Mouse (Mus musculus): Measurements from ENCODE around the gene Cep131. TPM values are rescaled to one million over a fixed set of nuclear protein-coding genes. Genes with fewer than 3 reads are reported as not detected.

The Cep131 gene
- polyA plus RNA-seq, 1 experiment from 2014 or later, result 53.2 TPM

- ATAC-seq (ENCODE audit: insufficient number of reproducible peaks, insufficient read depth, low FRiP score, low TSS enrichment, low read depth), result no peak
- no peaks in the 10 kb centered on the region for H3K9me3 ChIP-seq
Measured at GRCm38 (mm10) chr11:120092817-120093591, 6.4 kb upstream of the Cep131 start.

GRCm38 (mm10) chr11:120090661-120091060 is 4.0 kb upstream of the Cep131 start:
- no peak for ATAC-seq (ENCODE audit: insufficient number of reproducible peaks, insufficient read depth, low FRiP score, low TSS enrichment, low read depth)
- H3K27ac ChIP-seq, result no peak overlapping the region
- H3K4me3 ChIP-seq (replicated peaks), result no peak overlapping the region
- H3K9ac ChIP-seq (replicated peaks), result no peak overlapping the region
- no peaks in the 10 kb centered on the region for H3K9me3 ChIP-seq
- H3K4me1 ChIP-seq (replicated peaks), result peaks cover 10% of the 10 kb centered on the region
- WGBS, result 96% methylated on average over 4 of the region's 4 CpGs
- H3K27me3 ChIP-seq, result no peaks in the 10 kb centered on the region
- peaks cover 61% of the 10 kb centered on the region for H3K36me3 ChIP-seq
- H3K4me2 ChIP-seq, result no peak overlapping the region

More at GRCm38 (mm10) chr11:120092817-120093591, 6.4 kb upstream of the Cep131 start:
- Histone ChIP-seq H3K4me3 (replicated peaks) (no peak overlapping the region), H3K4me2 (no peak overlapping the region), H3K4me1 (replicated peaks) (peaks cover 7% of the 10 kb centered on the region), H3K27me3 (no peaks in the 10 kb centered on the region), H3K27ac (no peak overlapping the region), H3K9ac (replicated peaks) (no peak overlapping the region), H3K36me3 (peaks cover 73% of the 10 kb centered on the region)
- WGBS, result 76% methylated on average over 23 of the region's 23 CpGs

GRCm38 (mm10) chr11:120085891-120086627 is 568 bp downstream of the Cep131 start:
- Histone ChIP-seq H3K36me3 (peaks cover 45% of the 10 kb centered on the region), H3K4me2 (peak overlapping the region; percentile 70), H3K27ac (peak overlapping the region; percentile 89), H3K9me3 (no peaks in the 10 kb centered on the region), H3K4me3 (replicated peaks) (peak overlapping the region; percentile 99), H3K4me1 (replicated peaks) (peaks cover 15% of the 10 kb centered on the region), H3K9ac (replicated peaks) (peak overlapping the region; percentile 96), H3K27me3 (no peaks in the 10 kb centered on the region)
- peak; percentile 24; the same call in 1 of the 2 replicates for ATAC-seq (ENCODE audit: insufficient number of reproducible peaks, insufficient read depth, low FRiP score, low TSS enrichment, low read depth)
- WGBS, result under 1% methylated on average over 25 of the region's 25 CpGs

- H3K4me2 ChIP-seq, result no peak overlapping the region
- peaks cover 88% of the 10 kb centered on the region for H3K36me3 ChIP-seq
- H3K9me3 ChIP-seq, result no peaks in the 10 kb centered on the region
- H3K9ac ChIP-seq (replicated peaks), result no peak overlapping the region
- H3K27me3 ChIP-seq, result no peaks in the 10 kb centered on the region
- no peak overlapping the region for H3K27ac ChIP-seq
- no peak overlapping the region for H3K4me3 ChIP-seq (replicated peaks)
- no peak for ATAC-seq (ENCODE audit: insufficient number of reproducible peaks, insufficient read depth, low FRiP score, low TSS enrichment, low read depth)
- H3K4me1 ChIP-seq (replicated peaks), result peaks cover 10% of the 10 kb centered on the region
- WGBS, result 85% methylated on average over 6 of the region's 6 CpGs
Measured at GRCm38 (mm10) chr11:120080282-120080681, 6.3 kb downstream of the Cep131 start.

GRCm38 (mm10) chr11:120076191-120076590 is 10.4 kb downstream of the Cep131 start:
- no peak for ATAC-seq (ENCODE audit: insufficient number of reproducible peaks, insufficient read depth, low FRiP score, low TSS enrichment, low read depth)
- no peak overlapping the region for H3K27ac ChIP-seq
- WGBS, result 72% methylated on average over 3 of the region's 3 CpGs

GRCm38 (mm10) chr11:120072986-120073647 is 13.5 kb downstream of the Cep131 start:
- no peaks in the 10 kb centered on the region for H3K27me3 ChIP-seq
- ATAC-seq (ENCODE audit: insufficient number of reproducible peaks, insufficient read depth, low FRiP score, low TSS enrichment, low read depth), result no peak
- 94% methylated on average over 9 of the region's 9 CpGs for WGBS
- H3K4me2 ChIP-seq, result no peak overlapping the region
- no peak overlapping the region for H3K9ac ChIP-seq (replicated peaks)
- peaks cover 100% of the 10 kb centered on the region for H3K36me3 ChIP-seq
- H3K27ac ChIP-seq, result no peak overlapping the region
- H3K4me3 ChIP-seq (replicated peaks), result no peak overlapping the region
- H3K4me1 ChIP-seq (replicated peaks), result peaks cover 16% of the 10 kb centered on the region
- H3K9me3 ChIP-seq, result no peaks in the 10 kb centered on the region

More at GRCm38 (mm10) chr11:120076191-120076590, 10.4 kb downstream of the Cep131 start:
- Histone ChIP-seq H3K4me3 (replicated peaks) (no peak overlapping the region), H3K4me1 (replicated peaks) (peaks cover 16% of the 10 kb centered on the region), H3K4me2 (no peak overlapping the region), H3K27me3 (no peaks in the 10 kb centered on the region), H3K36me3 (peaks cover 100% of the 10 kb centered on the region), H3K9me3 (no peaks in the 10 kb centered on the region), H3K9ac (replicated peaks) (no peak overlapping the region)

- H3K4me2 ChIP-seq, result no peak overlapping the region
- H3K36me3 ChIP-seq, result peaks cover 100% of the 10 kb centered on the region
- ATAC-seq (ENCODE audit: insufficient number of reproducible peaks, insufficient read depth, low FRiP score, low TSS enrichment, low read depth), result no peak
- peaks cover 16% of the 10 kb centered on the region for H3K4me1 ChIP-seq (replicated peaks)
- H3K9ac ChIP-seq (replicated peaks), result no peak overlapping the region
- no peaks in the 10 kb centered on the region for H3K9me3 ChIP-seq
- H3K4me3 ChIP-seq (replicated peaks), result no peak overlapping the region
- no peaks in the 10 kb centered on the region for H3K27me3 ChIP-seq
- 76% methylated on average over 7 of the region's 7 CpGs for WGBS
- no peak overlapping the region for H3K27ac ChIP-seq
Measured at GRCm38 (mm10) chr11:120071731-120072320, 14.8 kb downstream of the Cep131 start.

- peaks cover 100% of the 10 kb centered on the region for H3K36me3 ChIP-seq
- peaks cover 15% of the 10 kb centered on the region for H3K4me1 ChIP-seq (replicated peaks)
- no peaks in the 10 kb centered on the region for H3K27me3 ChIP-seq
- H3K9ac ChIP-seq (replicated peaks), result 0 out of 2 replicates have a peak overlapping the region, but pooled peaks have one; percentile 23
- WGBS, result 66% methylated on average over 12 of the region's 12 CpGs
- ATAC-seq (ENCODE audit: insufficient number of reproducible peaks, insufficient read depth, low FRiP score, low TSS enrichment, low read depth), result no peak
- no peak overlapping the region for H3K27ac ChIP-seq
- no peaks in the 10 kb centered on the region for H3K9me3 ChIP-seq
- no peak overlapping the region for H3K4me3 ChIP-seq (replicated peaks)
- no peak overlapping the region for H3K4me2 ChIP-seq
Measured at GRCm38 (mm10) chr11:120071065-120071464, 15.6 kb downstream of the Cep131 start.

- Histone ChIP-seq H3K36me3 (peaks cover 100% of the 10 kb centered on the region), H3K9me3 (no peaks in the 10 kb centered on the region), H3K27me3 (no peaks in the 10 kb centered on the region), H3K9ac (replicated peaks) (no peak overlapping the region), H3K4me1 (replicated peaks) (peaks cover 8% of the 10 kb centered on the region), H3K4me3 (replicated peaks) (no peak overlapping the region), H3K4me2 (no peak overlapping the region), H3K27ac (no peak overlapping the region)
- 88% methylated on average over 27 of the region's 27 CpGs for WGBS
- ATAC-seq (ENCODE audit: insufficient number of reproducible peaks, insufficient read depth, low FRiP score, low TSS enrichment, low read depth), result no peak
Measured at GRCm38 (mm10) chr11:120070286-120070930, 16.2 kb downstream of the Cep131 start.

GRCm38 (mm10) chr11:120069261-120069660 is 17.4 kb downstream of the Cep131 start:
- Histone ChIP-seq H3K9me3 (no peaks in the 10 kb centered on the region), H3K4me2 (no peak overlapping the region), H3K9ac (replicated peaks) (no peak overlapping the region; the same call in 1 of the 2 replicates), H3K36me3 (peaks cover 100% of the 10 kb centered on the region), H3K27ac (no peak overlapping the region), H3K27me3 (no peaks in the 10 kb centered on the region), H3K4me1 (replicated peaks) (no peaks in the 10 kb centered on the region; the same call in 1 of the 2 replicates), H3K4me3 (replicated peaks) (no peak overlapping the region)
- WGBS, result 35% methylated on average over 11 of the region's 11 CpGs
- ATAC-seq (ENCODE audit: insufficient number of reproducible peaks, insufficient read depth, low FRiP score, low TSS enrichment, low read depth), result no peak
